26 mouse cellular contexts compared by ENCODE assay signal in the genomic region with DNA sequence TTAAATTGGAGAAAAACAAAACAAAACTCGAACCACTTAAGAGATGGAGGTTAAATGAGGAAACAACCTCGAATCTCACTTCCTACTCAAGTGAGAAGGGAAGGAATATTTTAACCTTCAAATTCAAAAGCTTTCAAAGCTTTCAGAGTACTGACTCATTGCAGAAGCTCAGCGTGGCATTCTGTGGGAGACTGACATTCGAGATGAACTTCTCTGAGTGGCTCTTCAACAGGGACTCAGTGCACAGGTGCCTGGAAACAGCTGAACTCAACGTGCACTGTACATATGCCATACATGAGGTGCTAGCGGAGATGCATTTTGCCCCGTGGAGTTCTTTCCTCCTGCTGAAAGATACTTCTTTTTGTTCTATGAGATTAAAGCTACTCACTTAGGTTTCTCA.
"Had no signal": no experiment of that assay in that cellular context is flagged by ENCODE, and none has a peak within 500 bp of the region (broad histone marks: within the 10 kb centered on the region; RNA-seq: fewer than 3 reads in every experiment).

No protein-coding gene starts in this region.

- DNase-seq: gastrocnemius, adult 2 months; gastrocnemius, postnatal 10 days; gastrocnemius, postnatal 25 days; heart, adult 18-20 months; heart, postnatal 10 days; heart, postnatal 4 days; kidney, adult 18-20 months; kidney, adult 8-10 months; kidney, postnatal 10 days; kidney, postnatal 25 days; kidney, postnatal 4 days; layer of hippocampus, adult 9-11 months; liver; liver, embryonic 13.5 days had no signal

- H3K4me3 ChIP-seq: gastrocnemius, adult 2 months; heart, embryonic 10.5 days; heart, embryonic 12.5 days; hindbrain, embryonic 10.5 days; hindbrain, embryonic 12.5 days; intestine, embryonic 15.5 days; limb, embryonic 10.5 days; limb, embryonic 12.5 days; liver, embryonic 13.5 days; liver, embryonic 15.5 days had no signal

- ATAC-seq: hindbrain, embryonic 16.5 days; inflammation-experienced regulatory T-cells, adult 6 months; intestine, embryonic 15.5 days; intestine, postnatal 0 days had no signal

- H3K27ac ChIP-seq: gastrocnemius, adult 2 months; heart, embryonic 10.5 days; hindbrain, embryonic 10.5 days; hindbrain, embryonic 12.5 days; hindbrain, embryonic 14.5 days; intestine, embryonic 15.5 days; limb, embryonic 10.5 days; limb, embryonic 12.5 days; liver, embryonic 13.5 days; liver, embryonic 15.5 days had no signal
